Mouse (Mus musculus) embryonic fibroblast, embryonic 13.5 days (primary cell): ENCODE data around the gene Phospho1.

Experiments used
- CTCF ChIP-seq: IDR thresholded peaks from 2 replicates; pipeline ENCODE4 v1.5.1; 2011; ENCODE audit warnings: mild to moderate bottlenecking, control low read depth, low read length, moderate library complexity, borderline replicate concordance; ENCODE audit not compliant: insufficient read depth
- POLR2A ChIP-seq: IDR thresholded peaks from 2 replicates; pipeline ENCODE4 v1.6.1; 2011; ENCODE audit warnings: low read depth, mild to moderate bottlenecking, control low read depth, low read length, moderate library complexity

GRCm38 (mm10) chr11:95819138-95819537 is 5.2 kb upstream of the Phospho1 start:
- TF ChIP-seq POLR2A (no peak), CTCF (no peak)
